Mouse (Mus musculus) CH12.LX (cell line): ENCODE results near the gene Irf4. TPM values are rescaled to one million over a fixed set of nuclear protein-coding genes. Genes with fewer than 3 reads are reported as not detected.

ENCODE experiments used
- DNase-seq: peaks from one replicate; pipeline ENCODE4 v3.0.0-alpha.2; 2013; ENCODE audit errors: extremely low read depth
- H3K27ac ChIP-seq: 2 replicates; pipeline ENCODE4 v1.5.1; 2012; ENCODE audit warnings: low read depth, mild to moderate bottlenecking, control low read depth, moderate library complexity; ENCODE audit not compliant: insufficient read depth
- H3K27me3 ChIP-seq: replicated peaks from 2 replicates; pipeline ENCODE3; 2012; ENCODE audit warnings: inconsistent platforms
- H3K36me3 ChIP-seq, 2 experiments: replicated peaks in 1 of 2; 2 replicates each; pipeline versions ENCODE3 to v1.6.1; 2012; ENCODE audit warnings: inconsistent platforms in 1 of 2, low read length in 1 of 2, mild to moderate bottlenecking in 1 of 2, mixed read lengths in 1 of 2, moderate library complexity in 1 of 2; ENCODE audit not compliant: control insufficient read depth in 1 of 2, insufficient read depth in 1 of 2
- H3K4me1 ChIP-seq, 2 experiments: 2 replicates each; pipeline ENCODE4 v1.6.1; 2012; ENCODE audit warnings: inconsistent platforms in 1 of 2, moderate library complexity in 1 of 2; ENCODE audit not compliant: insufficient read depth in 2 of 2, control insufficient read depth in 1 of 2
- H3K4me2 ChIP-seq: 2 replicates; pipeline ENCODE4 v1.6.1; 2012; ENCODE audit warnings: low read depth, mild to moderate bottlenecking, control low read depth; ENCODE audit not compliant: poor library complexity, insufficient read depth, severe bottlenecking
- H3K4me3 ChIP-seq, 3 experiments: fragments of 150-350 bp in 1 of 3; sonication (generic) in 1 of 3; replicated peaks in 1 of 3; 2 replicates each; pipeline versions ENCODE3 to v1.5.1; 2011 to 2012; ENCODE audit warnings: low read depth in 2 of 3, low read length in 2 of 3, mild to moderate bottlenecking in 2 of 3, moderate library complexity in 2 of 3, control low read depth in 1 of 3, improper control_type of control experiment in 1 of 3, inconsistent platforms in 1 of 3, mixed read lengths in 1 of 3; ENCODE audit not compliant: poor library complexity in 1 of 3
- H3K79me2 ChIP-seq: replicated peaks from 2 replicates; pipeline ENCODE4 v1.6.1; 2012; ENCODE audit warnings: mild to moderate bottlenecking, moderate library complexity; ENCODE audit not compliant: control insufficient read depth, poor library complexity, insufficient read depth, severe bottlenecking; ENCODE audit errors: extremely low read depth
- H3K9ac ChIP-seq: 2 replicates; pipeline ENCODE4 v1.6.1; 2012; ENCODE audit warnings: low read depth, mild to moderate bottlenecking, control low read depth, moderate library complexity; ENCODE audit not compliant: insufficient read depth
- H3K9me3 ChIP-seq: replicated peaks from 2 replicates; pipeline ENCODE3; 2012; ENCODE audit warnings: low read length, inconsistent platforms, mixed read lengths
- BHLHE40 ChIP-seq: IDR thresholded peaks from 2 replicates; pipeline ENCODE4 v1.6.1; 2011; ENCODE audit warnings: mild to moderate bottlenecking, low read depth, low read length, improper control_type of control experiment
- CHD1 ChIP-seq: IDR thresholded peaks from 2 replicates; pipeline ENCODE4 v1.6.1; 2012; ENCODE audit warnings: low read depth, low read length, improper control_type of control experiment, inconsistent platforms
- CHD2 ChIP-seq: IDR thresholded peaks from 2 replicates; pipeline ENCODE4 v1.6.1; 2011; ENCODE audit warnings: low read length, improper control_type of control experiment
- CTCF ChIP-seq, 2 experiments: IDR thresholded peaks in 1 of 2; conservative IDR thresholded peaks in 1 of 2; 2 replicates each; pipeline ENCODE4 v1.5.1; 2011 to 2012; ENCODE audit warnings: low read depth in 2 of 2, low read length in 2 of 2, improper control_type of control experiment in 1 of 2, inconsistent platforms in 1 of 2, mild to moderate bottlenecking in 1 of 2, moderate library complexity in 1 of 2
- E2F4 ChIP-seq: IDR thresholded peaks from 2 replicates; pipeline ENCODE4 v1.6.1; 2011; ENCODE audit warnings: low read depth, low read length, improper control_type of control experiment; ENCODE audit not compliant: insufficient replicate concordance
- EP300 ChIP-seq: IDR thresholded peaks from 2 replicates; pipeline ENCODE4 v1.6.1; 2011; ENCODE audit warnings: low read length, improper control_type of control experiment
- ETS1 ChIP-seq: conservative IDR thresholded peaks from 2 replicates; pipeline ENCODE4 v1.6.1; 2012; ENCODE audit warnings: low read depth, mild to moderate bottlenecking, inconsistent platforms, low read length, improper control_type of control experiment, moderate library complexity
- GABPA ChIP-seq: IDR thresholded peaks from 2 replicates; pipeline ENCODE4 v1.6.1; 2012; ENCODE audit warnings: low read depth, low read length, improper control_type of control experiment, inconsistent platforms; ENCODE audit not compliant: insufficient replicate concordance
- IRF4 ChIP-seq: IDR thresholded peaks from 2 replicates; pipeline ENCODE4 v1.6.1; 2014; ENCODE audit warnings: low read depth, mild to moderate bottlenecking, inconsistent platforms, low read length, improper control_type of control experiment
- JUND ChIP-seq: conservative IDR thresholded peaks from 2 replicates; pipeline ENCODE4 v1.6.1; 2011; ENCODE audit warnings: low read depth, low read length, improper control_type of control experiment
- MAX ChIP-seq: IDR thresholded peaks from 2 replicates; pipeline ENCODE4 v1.6.1; 2011; ENCODE audit warnings: low read length, improper control_type of control experiment
- MAZ ChIP-seq: IDR thresholded peaks from 2 replicates; pipeline ENCODE4 v1.6.1; 2012; ENCODE audit warnings: low read depth, mild to moderate bottlenecking, inconsistent platforms, low read length, improper control_type of control experiment, moderate library complexity
- MYC ChIP-seq: IDR thresholded peaks from 2 replicates; pipeline ENCODE4 v1.6.1; 2011; ENCODE audit warnings: low read depth, mild to moderate bottlenecking, improper control_type of control experiment, low read length
- NELFE ChIP-seq: IDR thresholded peaks from 2 replicates; pipeline ENCODE4 v1.6.1; 2011; ENCODE audit warnings: low read depth, low read length, improper control_type of control experiment
- PAX5 ChIP-seq: IDR thresholded peaks from 2 replicates; pipeline ENCODE4 v1.6.1; 2012; ENCODE audit warnings: low read length, inconsistent platforms, mixed read lengths
- RAD21 ChIP-seq: IDR thresholded peaks from 2 replicates; pipeline ENCODE4 v1.6.1; 2011; ENCODE audit warnings: low read depth, mild to moderate bottlenecking, low read length, improper control_type of control experiment, moderate library complexity
- RCOR1 ChIP-seq: conservative IDR thresholded peaks from 2 replicates; pipeline ENCODE4 v1.6.1; 2012; ENCODE audit warnings: low read depth, mild to moderate bottlenecking, inconsistent platforms, low read length, improper control_type of control experiment
- SIN3A ChIP-seq: IDR thresholded peaks from 2 replicates; pipeline ENCODE4 v1.6.1; 2012; ENCODE audit warnings: low read length, improper control_type of control experiment, inconsistent platforms
- SMC3 ChIP-seq: IDR thresholded peaks from 2 replicates; pipeline ENCODE4 v1.6.1; 2011; ENCODE audit warnings: low read depth, low read length, improper control_type of control experiment
- TCF12 ChIP-seq: IDR thresholded peaks from 2 replicates; pipeline ENCODE4 v1.6.1; 2014; ENCODE audit warnings: low read depth, mild to moderate bottlenecking, inconsistent platforms, low read length, improper control_type of control experiment
- ZC3H11A ChIP-seq: IDR thresholded peaks from 2 replicates; pipeline ENCODE4 v1.6.1; 2012; ENCODE audit warnings: low read depth, mild to moderate bottlenecking, inconsistent platforms, low read length, improper control_type of control experiment
- ZKSCAN1 ChIP-seq: IDR thresholded peaks from 2 replicates; pipeline ENCODE4 v1.6.1; 2012; ENCODE audit warnings: low read depth, inconsistent platforms, low read length, improper control_type of control experiment, borderline replicate concordance
- ZMIZ1 ChIP-seq: IDR thresholded peaks from 2 replicates; pipeline ENCODE4 v1.6.1; 2012; ENCODE audit warnings: low read depth, mild to moderate bottlenecking, inconsistent platforms, low read length, improper control_type of control experiment
- ZNF384 ChIP-seq: IDR thresholded peaks from 2 replicates; pipeline ENCODE4 v1.6.1; 2012; ENCODE audit warnings: low read depth, low read length, improper control_type of control experiment, inconsistent platforms
- dilution Hi-C: fragments of 300-500 bp; cut with MboI; formaldehyde crosslinking; loops from 2 replicates; pipeline ENCODE4 v1.14.3; 2020; ENCODE audit warnings: low sequenced_read_pairs; ENCODE audit not compliant: extremely low pct_unique_long_range_greater_than_20kb, extremely low pct_ligation_motif_present
- in situ Hi-C: fragments of 300-500 bp; cut with MboI; formaldehyde crosslinking; loops from 3 replicates; pipeline ENCODE4 v1.14.3; 2019; ENCODE audit warnings: low sequenced_read_pairs, low pct_ligation_motif_present, low pct_unique_long_range_greater_than_20kb, mixed read lengths
- polyA plus RNA-seq: library from polyadenylated mRNA; unstranded; fragments of >175 nt; gene quantifications from 2 replicates; pipeline ENCODE4 v1.2.1, GENCODE M21; 2012; ENCODE audit warnings: low read depth; ENCODE audit not compliant: insufficient read length
- total RNA-seq, 2 experiments: library from RNA; depleted of rRNA; stranded (reverse); fragments of 300-350 nt in 1 of 2; fragments of >200 nt in 1 of 2; gene quantifications; 2 replicates each; pipeline ENCODE4 v1.2.3; 2012 to 2014

The Irf4 gene
- total and polyA plus RNA-seq, 3 experiments: 81.7 to 142 (median 115) TPM

- TF ChIP-seq ZKSCAN1 (no peak), ZNF384 (peak; percentile 92), NELFE (peak; percentile 33; the same call in 1 of the 2 replicates), PAX5 (no peak), MYC (peak; percentile 83), RCOR1 (peak; percentile 63), CTCF (conservative IDR thresholded peaks at IDR 0.05 in 1 of 2, IDR thresholded peaks at IDR 0.05 in 1 of 2; ENCODE audit: low read depth in 2 of 2, low read length in 2 of 2) (no peak), IRF4 (peak; percentile 77; the same call in 1 of the 2 replicates), JUND (peak; percentile 55), ETS1 (peak; percentile 97), TCF12 (peak; percentile 78), CHD1 (peak; percentile 25; the same call in 1 of the 2 replicates), EP300 (peak; percentile 80), ZC3H11A (no peak), MAZ (no peak; the same call in 1 of the 2 replicates), GABPA (no peak), RAD21 (no peak; the same call in 1 of the 2 replicates)
- TF ChIP-seq, all 38 proteins: peak for 24
These were observed 12.2 kb downstream of the Irf4 start (continued) for GRCm38 (mm10) chr13:30761151-30761631.

- Histone ChIP-seq H3K4me2 (no peak overlapping the region), H3K4me1 (peaks cover 18 to 97% of the 10 kb centered on the region in 2 experiments), H3K4me3 (no peak overlapping the region), H3K9me3 (no peaks in the 10 kb centered on the region), H3K27me3 (no peaks in the 10 kb centered on the region), H3K9ac (no peak overlapping the region), H3K79me2 (peaks cover 53% of the 10 kb centered on the region), H3K36me3 (peaks cover 85 to 95% of the 10 kb centered on the region in 2 experiments), H3K27ac (peak overlapping the region; percentile 47; the same call in 1 of the 2 replicates)
- dilution Hi-C loops (no loop called here), in situ Hi-C loops (no loop called here)
- DNase-seq: no peak
- no peak for TF ChIP-seq ZMIZ1
- TF ChIP-seq CHD2: peak; percentile 50; the same call in 1 of the 2 replicates
- peak in 1 of 2 experiments; percentile 52; a peak in 2 of 4 replicates for TF ChIP-seq CTCF (conservative IDR thresholded peaks at IDR 0.05 in 1 of 2, IDR thresholded peaks at IDR 0.05 in 1 of 2; ENCODE audit: low read depth in 2 of 2, low read length in 2 of 2)
- TF ChIP-seq RAD21: peak; percentile 53
- TF ChIP-seq IRF4: no peak
- no peak for TF ChIP-seq E2F4
- TF ChIP-seq SMC3: peak; percentile 50
- no peak for TF ChIP-seq JUND
- TF ChIP-seq ZNF384: peak; percentile 25; the same call in 1 of the 2 replicates
- TF ChIP-seq ZKSCAN1: no peak
- TF ChIP-seq RCOR1: no peak; the same call in 1 of the 2 replicates
- TF ChIP-seq BHLHE40: no peak
- no peak for TF ChIP-seq SIN3A
- no peak for TF ChIP-seq MAX
- 0 out of 2 replicates have a peak, but pooled peaks have one; percentile 65 for TF ChIP-seq MYC
- peak; percentile 17; the same call in 1 of the 2 replicates for TF ChIP-seq NELFE
These were observed 13.2 kb downstream of the Irf4 start for GRCm38 (mm10) chr13:30762224-30762623.
